Mouse (Mus musculus) intestine, embryonic 15.5 days (tissue): ENCODE data around the gene Sgpl1. TPM values are rescaled to one million over a fixed set of nuclear protein-coding genes. Genes with fewer than 3 reads are reported as not detected.

Experiments
- ATAC-seq: fragments of 200-750 bp; cut with Nextera tagmentation; 2 replicates; pipeline ENCODE4 v1.8.0; 2017; ENCODE audit warnings: moderate TSS enrichment, moderate library complexity
- H3K27ac ChIP-seq: fragments of 300-500 bp; sonication (generic); 2 replicates; pipeline ENCODE4 v1.5.1; 2015; ENCODE audit warnings: mild to moderate bottlenecking, inconsistent platforms
- H3K27me3 ChIP-seq: fragments of 300-500 bp; sonication (generic); replicated peaks from 2 replicates; pipeline ENCODE4 v1.6.1; 2015; ENCODE audit warnings: inconsistent platforms
- H3K36me3 ChIP-seq: fragments of 300-500 bp; sonication (generic); 2 replicates; pipeline ENCODE4 v1.6.1; 2015; ENCODE audit warnings: inconsistent platforms
- H3K4me1 ChIP-seq: fragments of 300-500 bp; sonication (generic); replicated peaks from 2 replicates; pipeline ENCODE4 v1.6.1; 2015; ENCODE audit warnings: inconsistent platforms
- H3K4me2 ChIP-seq: fragments of 300-500 bp; sonication (generic); replicated peaks from 2 replicates; pipeline ENCODE4 v1.6.1; 2015; ENCODE audit warnings: mild to moderate bottlenecking, inconsistent platforms
- H3K4me3 ChIP-seq: fragments of 300-500 bp; sonication (generic); replicated peaks from 2 replicates; pipeline ENCODE4 v1.5.1; 2015; ENCODE audit warnings: inconsistent platforms
- H3K9ac ChIP-seq: fragments of 300-500 bp; sonication (generic); 2 replicates; pipeline ENCODE4 v1.6.1; 2015; ENCODE audit warnings: inconsistent platforms
- H3K9me3 ChIP-seq: fragments of 300-500 bp; sonication (generic); 2 replicates; pipeline ENCODE4 v1.6.1; 2016; ENCODE audit warnings: inconsistent platforms
- WGBS: fragments of 180-500 bp; shearing (Covaris S2); methylation state at CpG from one replicate; pipeline ENCODE4 v1.1.7; 2015; 5-methylcytosine and 5-hydroxymethylcytosine counted together
- polyA plus RNA-seq: library from polyadenylated mRNA; unstranded; fragments of >200 nt; fragmentation: Nextera tagmentation; extraction: Ambion mirVana; gene quantifications from 2 replicates; pipeline ENCODE4 v1.2.1, GENCODE M21; 2015

Sgpl1 gene
- polyA plus RNA-seq: 77.1 and 81.1 TPM in 2 replicates

- Histone ChIP-seq H3K27ac (peak within 1 kb of the TSS; percentile 97), H3K9ac (peak within 1 kb of the TSS; percentile 94), H3K4me2 (peak within 1 kb of the TSS; percentile 96), H3K27me3 (no peaks in the 10 kb centered on the region), H3K36me3 (no peaks in the 10 kb centered on the region), H3K4me1 (peaks cover 5% of the 10 kb centered on the region), H3K4me3 (peak within 1 kb of the TSS; percentile 96), H3K9me3 (no peaks in the 10 kb centered on the region)
- peak; percentile 93 for ATAC-seq
- WGBS: under 1% methylated on average over 81 of the region's 82 CpGs
Measured at GRCm38 (mm10) chr10:61147157-61148040, at the start of gene Sgpl1. Sgpl1 (minus strand) TSS chr10:61147703.

- ATAC-seq: no peak
- Histone ChIP-seq H3K4me1 (no peaks in the 10 kb centered on the region), H3K27me3 (no peaks in the 10 kb centered on the region), H3K36me3 (no peaks in the 10 kb centered on the region), H3K4me3 (no peak overlapping the region), H3K9ac (no peak overlapping the region), H3K27ac (peak overlapping the region; percentile 17; the same call in 1 of the 2 replicates), H3K4me2 (no peak overlapping the region), H3K9me3 (no peaks in the 10 kb centered on the region)
- 72% methylated on average over 5 of the region's 5 CpGs for WGBS
Measured at GRCm38 (mm10) chr10:61195718-61196291, 48.3 kb upstream of the Sgpl1 start.

GRCm38 (mm10) chr10:61195216-61195615 is 47.7 kb upstream of the Sgpl1 start:
- no peak for ATAC-seq
- Histone ChIP-seq H3K27me3 (no peaks in the 10 kb centered on the region), H3K4me3 (no peak overlapping the region), H3K9ac (no peak overlapping the region), H3K36me3 (no peaks in the 10 kb centered on the region), H3K4me2 (no peak overlapping the region), H3K27ac (peak overlapping the region; percentile 17; the same call in 1 of the 2 replicates), H3K4me1 (no peaks in the 10 kb centered on the region), H3K9me3 (no peaks in the 10 kb centered on the region)
- 54% methylated on average over 8 of the region's 8 CpGs for WGBS

- no peak overlapping the region for H3K4me3 ChIP-seq
- H3K36me3 ChIP-seq: no peaks in the 10 kb centered on the region
- no peak overlapping the region for H3K4me2 ChIP-seq
- no peaks in the 10 kb centered on the region for H3K4me1 ChIP-seq
- ATAC-seq: no peak
- H3K27me3 ChIP-seq: no peaks in the 10 kb centered on the region
- H3K9me3 ChIP-seq: no peaks in the 10 kb centered on the region
- WGBS: 81% methylated on average over 9 of the region's 9 CpGs
- no peak overlapping the region for H3K9ac ChIP-seq
- no peak overlapping the region for H3K27ac ChIP-seq
Measured at GRCm38 (mm10) chr10:61194611-61195010, 47.1 kb upstream of the Sgpl1 start.

DNA sequence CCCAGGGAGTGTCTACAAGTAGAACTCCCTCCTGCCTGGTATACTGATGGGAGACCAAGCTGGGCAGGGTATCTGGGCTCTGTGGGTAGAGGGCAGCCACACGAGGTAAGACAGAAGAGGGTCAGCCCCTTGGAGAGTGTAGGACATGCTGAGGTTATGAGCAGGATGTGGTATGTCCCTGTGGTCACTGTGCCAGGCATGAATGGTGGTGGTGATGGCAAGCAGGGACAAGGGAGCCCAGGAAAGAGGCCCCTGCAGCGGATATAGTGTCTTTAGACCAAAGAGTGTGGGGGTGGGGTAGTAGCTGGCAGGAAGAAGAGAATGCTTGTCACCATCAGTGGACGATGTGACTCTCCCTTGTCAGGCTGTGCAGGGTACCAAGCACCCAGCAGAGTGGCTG is 40.5 kb upstream of the Sgpl1 start:
- no peak overlapping the region for H3K9ac ChIP-seq
- H3K27ac ChIP-seq: no peak overlapping the region
- H3K4me3 ChIP-seq: no peak overlapping the region
- no peaks in the 10 kb centered on the region for H3K36me3 ChIP-seq
- no peak for ATAC-seq
- no peaks in the 10 kb centered on the region for H3K9me3 ChIP-seq
- peaks cover 4% of the 10 kb centered on the region; the same call in 1 of the 2 replicates for H3K4me1 ChIP-seq
- H3K27me3 ChIP-seq: no peaks in the 10 kb centered on the region
- WGBS: 77% methylated on average over 3 of the region's 3 CpGs
- no peak overlapping the region for H3K4me2 ChIP-seq

GRCm38 (mm10) chr10:61187001-61187400 is 39.5 kb upstream of the Sgpl1 start:
- Histone ChIP-seq H3K27me3 (no peaks in the 10 kb centered on the region), H3K4me1 (peaks cover 4% of the 10 kb centered on the region; the same call in 1 of the 2 replicates), H3K9me3 (no peaks in the 10 kb centered on the region), H3K4me3 (no peak overlapping the region), H3K4me2 (no peak overlapping the region), H3K36me3 (no peaks in the 10 kb centered on the region), H3K27ac (no peak overlapping the region), H3K9ac (no peak overlapping the region)
- WGBS: 72% methylated on average over 3 of the region's 3 CpGs
- ATAC-seq: no peak

DNA sequence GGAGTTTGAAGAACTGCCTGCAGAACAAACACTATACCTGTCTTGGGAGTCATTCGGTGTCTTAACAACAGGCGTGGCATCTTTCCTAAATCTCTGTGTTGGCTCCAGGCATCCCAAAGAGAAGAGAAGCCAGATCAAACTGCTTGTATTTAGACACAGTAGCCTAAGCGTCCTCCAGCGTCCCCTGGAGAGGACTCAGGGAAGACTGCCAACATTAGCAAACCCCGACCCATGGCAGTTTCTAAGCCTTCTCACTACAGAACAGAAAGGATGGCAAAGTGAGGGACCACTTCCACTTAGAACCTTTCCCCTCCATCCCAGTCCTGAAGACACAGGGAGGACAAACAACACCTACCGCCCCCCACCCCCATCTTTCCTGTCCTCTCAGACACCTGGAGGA is 32.4 kb upstream of the Sgpl1 start:
- no peaks in the 10 kb centered on the region for H3K27me3 ChIP-seq
- H3K27ac ChIP-seq: no peak overlapping the region
- WGBS: 73% methylated on average over 6 of the region's 6 CpGs
- H3K36me3 ChIP-seq: no peaks in the 10 kb centered on the region
- no peaks in the 10 kb centered on the region for H3K9me3 ChIP-seq
- H3K4me2 ChIP-seq: no peak overlapping the region
- H3K9ac ChIP-seq: no peak overlapping the region
- H3K4me1 ChIP-seq: peaks cover 7% of the 10 kb centered on the region; the same call in 1 of the 2 replicates
- H3K4me3 ChIP-seq: no peak overlapping the region
- no peak for ATAC-seq

GRCm38 (mm10) chr10:61178687-61179086 is 31.2 kb upstream of the Sgpl1 start:
- Histone ChIP-seq H3K4me2 (no peak overlapping the region), H3K4me3 (no peak overlapping the region), H3K27me3 (no peaks in the 10 kb centered on the region), H3K4me1 (peaks cover 7% of the 10 kb centered on the region; the same call in 1 of the 2 replicates), H3K9ac (no peak overlapping the region), H3K36me3 (no peaks in the 10 kb centered on the region), H3K9me3 (no peaks in the 10 kb centered on the region), H3K27ac (no peak overlapping the region)
- WGBS: 90% methylated on average over 8 of the region's 8 CpGs
- no peak for ATAC-seq

GRCm38 (mm10) chr10:61177751-61178150 is 30.2 kb upstream of the Sgpl1 start:
- 76% methylated on average over 4 of the region's 4 CpGs for WGBS
- H3K9me3 ChIP-seq: no peaks in the 10 kb centered on the region

GRCm38 (mm10) chr10:61176221-61176790 is 28.8 kb upstream of the Sgpl1 start:
- H3K4me2 ChIP-seq: peak overlapping the region; percentile 41
- H3K36me3 ChIP-seq: no peaks in the 10 kb centered on the region
- no peak overlapping the region for H3K4me3 ChIP-seq
- no peaks in the 10 kb centered on the region for H3K27me3 ChIP-seq
- WGBS: 54% methylated on average over 7 of the region's 7 CpGs
- H3K9me3 ChIP-seq: no peaks in the 10 kb centered on the region
- peaks cover 7% of the 10 kb centered on the region; the same call in 1 of the 2 replicates for H3K4me1 ChIP-seq
- no peak overlapping the region for H3K27ac ChIP-seq
- no peak overlapping the region for H3K9ac ChIP-seq
- ATAC-seq: no peak

More at GRCm38 (mm10) chr10:61177751-61178150, 30.2 kb upstream of the Sgpl1 start:
- Histone ChIP-seq H3K4me2 (no peak overlapping the region), H3K9ac (no peak overlapping the region), H3K27me3 (no peaks in the 10 kb centered on the region), H3K36me3 (no peaks in the 10 kb centered on the region), H3K4me1 (peaks cover 7% of the 10 kb centered on the region; the same call in 1 of the 2 replicates), H3K27ac (no peak overlapping the region), H3K4me3 (no peak overlapping the region)
- ATAC-seq: no peak

DNA sequence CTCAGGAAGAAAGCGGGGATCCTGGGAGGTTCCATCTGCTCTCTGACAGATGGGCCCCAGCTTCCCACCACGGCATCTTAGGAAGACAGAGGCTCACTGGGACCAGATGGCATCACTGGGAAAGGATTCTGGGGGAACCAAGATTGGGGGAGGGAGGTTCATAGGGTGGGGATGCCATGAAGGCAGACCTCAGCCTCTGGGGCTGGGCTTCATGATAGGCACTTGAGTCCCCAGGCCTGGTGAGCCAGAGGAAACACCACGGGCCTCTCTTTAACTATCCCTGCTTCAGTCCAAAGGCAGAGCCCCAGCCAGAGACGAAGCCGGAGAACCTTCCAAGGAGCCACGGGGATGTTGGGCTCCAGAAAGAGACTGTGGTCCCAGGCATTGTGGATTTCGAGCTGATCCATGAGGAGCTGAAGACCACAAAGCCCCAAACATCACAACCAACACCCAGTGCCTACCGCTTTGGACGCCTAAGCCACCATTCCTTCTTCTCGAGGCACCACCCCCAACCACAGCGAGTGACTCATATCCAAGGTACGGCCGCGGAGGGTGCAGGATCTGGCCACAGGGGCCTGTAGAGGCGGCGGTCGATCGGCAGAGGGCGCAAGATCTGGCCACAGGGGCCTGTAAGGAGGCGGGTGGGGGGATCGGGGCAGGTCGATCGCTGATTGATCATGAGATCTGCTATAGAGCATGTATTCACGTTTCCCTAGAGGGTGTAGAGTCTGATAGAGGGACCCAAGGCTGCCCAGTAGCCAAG is 28.1 kb upstream of the Sgpl1 start:
- Histone ChIP-seq H3K9ac (no peak overlapping the region), H3K27ac (no peak overlapping the region), H3K9me3 (no peaks in the 10 kb centered on the region)

More for the DNA sequence above, 28.1 kb upstream of the Sgpl1 start:
- Histone ChIP-seq H3K4me2 (peak overlapping the region; percentile 41), H3K4me1 (peaks cover 7% of the 10 kb centered on the region; the same call in 1 of the 2 replicates), H3K36me3 (no peaks in the 10 kb centered on the region), H3K27me3 (no peaks in the 10 kb centered on the region), H3K4me3 (no peak overlapping the region)
- 15% methylated on average over 24 of the region's 24 CpGs for WGBS
- ATAC-seq: peak; percentile 58
